Mouse (Mus musculus): ENCODE results near the gene 9930021J03Rik. TPM values are rescaled to one million over a fixed set of nuclear protein-coding genes. Genes with fewer than 3 reads are reported as not detected.

The 9930021J03Rik gene
- 12.2 to 24.2 TPM (median 15.9 TPM) in 3 replicates for total RNA-seq (2017)

DNA sequence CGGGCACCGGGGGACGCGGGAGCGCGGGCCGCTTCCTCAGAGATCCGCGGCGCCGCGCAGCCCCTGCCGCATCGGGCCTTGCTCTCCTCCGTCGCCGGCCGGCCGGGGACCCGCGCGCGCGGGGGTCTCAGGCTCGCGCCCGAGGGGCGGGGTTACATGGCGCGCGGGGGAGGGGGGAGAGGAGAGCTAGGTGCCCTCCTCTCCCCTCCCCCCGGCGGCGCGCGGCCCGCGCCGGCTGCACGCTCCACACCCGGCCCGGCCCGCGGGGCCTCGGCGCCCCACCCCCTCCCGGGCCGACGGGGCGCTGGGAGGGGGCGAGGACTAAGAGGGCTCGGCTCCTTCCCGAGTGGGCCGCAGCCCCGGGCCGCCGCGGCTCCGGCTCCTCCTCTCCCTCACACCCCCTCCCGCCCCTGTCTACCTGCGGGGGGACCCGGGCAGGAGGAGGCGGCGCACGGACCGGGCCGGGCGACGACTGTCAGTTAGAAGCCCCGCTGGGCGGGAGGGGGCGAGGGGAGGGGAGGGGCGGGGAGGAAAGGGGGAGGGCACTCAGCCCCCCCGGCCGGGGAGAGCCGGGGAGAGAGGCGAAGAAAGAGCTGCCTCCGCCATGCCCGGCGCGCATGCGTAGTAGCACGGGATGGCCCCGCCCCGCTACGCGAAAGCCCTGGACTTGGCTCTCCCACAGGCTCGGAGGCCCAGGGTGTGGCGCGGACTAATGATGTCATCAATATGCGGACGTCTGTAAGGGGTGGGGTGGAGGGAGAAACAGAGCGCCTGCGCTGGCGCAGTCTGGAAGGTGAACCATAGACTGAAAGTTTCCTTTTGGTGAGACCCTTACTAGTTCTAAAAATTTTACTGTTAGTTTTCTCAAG, at the start of gene 9930021J03Rik:
TSS of gene 9930021J03Rik (minus strand) at position 73 of the 869 bp plus-strand sequence.
- ATAC-seq (replicated peaks; ENCODE audit: insufficient number of reproducible peaks, low FRiP score, low TSS enrichment, poor library complexity, severe bottlenecking), result peak; percentile 95

DNA sequence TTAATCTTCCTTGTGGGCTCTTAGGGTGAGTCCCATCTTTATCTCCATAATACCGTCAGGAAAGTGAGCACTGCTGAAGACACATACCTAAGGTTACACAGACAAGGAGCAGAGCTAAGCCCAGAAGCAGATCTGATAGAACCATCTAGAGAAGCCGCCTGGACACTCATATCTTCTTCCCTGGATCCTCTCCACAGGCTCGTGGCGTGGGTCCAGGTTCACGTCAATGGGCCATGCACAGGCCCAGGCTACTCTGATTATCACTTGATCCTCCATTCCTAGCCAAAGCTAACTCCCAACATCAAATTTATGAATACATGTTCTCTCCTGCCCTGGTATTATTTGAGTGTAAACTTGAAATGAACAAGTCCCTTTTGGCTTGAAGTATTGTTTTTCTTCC, 47.9 kb upstream of the 9930021J03Rik start:
- no peak for ATAC-seq (replicated peaks; ENCODE audit: insufficient number of reproducible peaks, low FRiP score, low TSS enrichment, poor library complexity, severe bottlenecking)

DNA sequence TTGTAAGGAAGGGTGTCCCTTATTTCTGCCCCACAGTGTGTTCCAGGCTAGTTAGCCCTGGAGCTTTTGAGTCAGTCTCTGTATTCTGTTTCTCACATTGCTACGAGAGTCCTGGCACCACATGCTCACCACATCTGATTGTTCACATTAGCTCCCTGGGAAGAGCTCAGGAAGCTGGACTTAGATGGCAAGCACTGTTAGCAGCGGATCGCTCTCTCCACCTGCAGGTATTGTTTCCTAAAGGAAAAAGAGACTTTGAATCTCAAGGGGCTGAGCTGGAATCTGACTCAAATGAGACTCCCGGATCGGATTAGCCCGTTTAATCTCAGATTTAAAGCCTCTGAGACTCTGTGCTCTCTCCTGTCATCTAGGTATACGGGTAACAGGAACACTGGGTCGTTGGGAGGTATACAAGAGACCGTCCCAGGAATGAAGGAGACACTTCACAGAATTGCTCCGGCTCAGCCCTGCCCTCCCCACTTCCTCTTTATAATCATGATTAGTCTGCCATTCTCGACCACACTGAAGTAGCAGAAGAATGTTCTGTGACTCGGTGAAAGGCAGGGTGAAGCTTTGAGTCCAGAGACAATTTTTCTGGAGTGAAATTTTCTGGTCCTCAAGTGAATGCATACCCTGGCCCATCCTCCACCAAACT, 45.4 kb upstream of the 9930021J03Rik start:
- no peak for ATAC-seq (replicated peaks; ENCODE audit: insufficient number of reproducible peaks, low FRiP score, low TSS enrichment, poor library complexity, severe bottlenecking)

DNA sequence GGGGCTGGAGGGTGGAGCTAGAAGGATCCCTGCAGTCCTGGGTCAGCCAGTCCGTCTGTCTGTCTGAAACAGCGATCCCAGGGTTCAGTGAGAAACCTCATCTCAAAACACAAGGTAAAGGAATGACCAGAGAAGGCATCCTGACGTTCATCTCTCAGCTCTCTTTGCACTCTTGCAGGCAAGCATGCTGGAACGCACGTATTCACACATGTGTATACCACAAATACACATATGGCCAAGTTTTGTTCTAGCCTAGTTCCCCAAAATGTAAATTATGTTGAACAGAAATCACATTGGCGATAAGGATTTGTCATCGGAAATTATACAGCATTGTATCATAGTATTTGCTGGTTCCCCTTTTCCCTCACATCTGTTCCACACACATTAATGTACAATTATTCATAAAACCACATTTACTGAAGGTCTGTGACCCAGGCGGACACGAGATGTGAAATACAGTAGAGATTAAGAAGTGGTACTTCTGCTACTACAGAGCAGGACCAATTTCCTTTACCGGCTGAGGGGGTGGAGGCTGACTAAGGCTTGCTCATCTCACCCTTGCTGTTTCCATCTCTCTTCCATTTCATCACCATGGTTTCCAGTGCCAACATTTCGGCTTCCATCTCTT, 44.2 kb upstream of the 9930021J03Rik start:
- ATAC-seq (replicated peaks; ENCODE audit: insufficient number of reproducible peaks, low FRiP score, low TSS enrichment, poor library complexity, severe bottlenecking), result no peak

DNA sequence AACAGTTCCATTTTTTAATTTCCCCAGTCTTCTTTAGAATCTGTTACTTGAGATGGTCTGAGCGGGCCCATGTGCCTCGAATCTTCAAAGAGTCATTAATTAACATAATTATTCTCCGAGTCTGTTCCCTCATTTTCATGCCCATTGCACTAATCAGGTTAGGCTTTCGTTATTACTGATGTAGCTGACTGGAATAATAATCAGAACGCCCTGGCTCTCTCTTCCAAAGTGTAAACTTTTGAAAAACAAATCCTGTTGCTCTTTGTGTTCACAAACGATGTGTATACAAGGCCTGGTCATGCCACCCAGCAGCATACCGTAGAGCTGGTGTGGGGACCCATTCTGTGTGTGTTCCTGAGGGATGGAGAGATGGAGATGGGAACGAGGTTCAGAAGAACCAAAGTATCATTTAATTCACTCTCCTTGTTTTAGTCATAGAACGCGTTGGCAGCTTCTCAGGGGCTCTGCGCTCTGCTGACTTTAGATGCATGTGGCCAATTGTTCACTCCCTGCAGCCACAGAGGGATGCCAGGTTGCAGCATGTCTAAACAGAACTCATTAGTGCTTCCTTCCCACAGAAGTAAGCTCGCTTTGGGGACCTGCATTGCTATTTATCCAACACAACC, 38.4 kb upstream of the 9930021J03Rik start:
- no peak for ATAC-seq (replicated peaks; ENCODE audit: insufficient number of reproducible peaks, low FRiP score, low TSS enrichment, poor library complexity, severe bottlenecking)

DNA sequence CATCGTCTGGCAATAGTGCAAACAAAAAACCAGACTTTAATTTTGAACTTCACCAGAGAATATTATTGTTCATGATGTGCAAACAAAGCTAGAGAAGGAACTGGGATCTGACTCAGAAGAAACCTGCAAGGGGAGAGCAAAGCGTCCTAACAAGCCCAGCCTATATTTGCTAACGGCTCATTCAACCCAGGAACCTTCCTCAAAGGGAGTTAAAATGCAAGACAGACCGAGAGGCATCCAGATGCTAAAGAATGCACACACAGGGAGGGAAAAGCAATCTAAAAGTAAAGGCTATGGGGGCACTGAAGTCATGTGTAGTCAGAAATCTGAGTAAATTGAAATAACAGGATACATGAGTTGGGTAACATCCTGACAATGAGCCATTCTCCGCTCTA, 37.8 kb upstream of the 9930021J03Rik start:
- ATAC-seq (replicated peaks; ENCODE audit: insufficient number of reproducible peaks, low FRiP score, low TSS enrichment, poor library complexity, severe bottlenecking), result no peak

DNA sequence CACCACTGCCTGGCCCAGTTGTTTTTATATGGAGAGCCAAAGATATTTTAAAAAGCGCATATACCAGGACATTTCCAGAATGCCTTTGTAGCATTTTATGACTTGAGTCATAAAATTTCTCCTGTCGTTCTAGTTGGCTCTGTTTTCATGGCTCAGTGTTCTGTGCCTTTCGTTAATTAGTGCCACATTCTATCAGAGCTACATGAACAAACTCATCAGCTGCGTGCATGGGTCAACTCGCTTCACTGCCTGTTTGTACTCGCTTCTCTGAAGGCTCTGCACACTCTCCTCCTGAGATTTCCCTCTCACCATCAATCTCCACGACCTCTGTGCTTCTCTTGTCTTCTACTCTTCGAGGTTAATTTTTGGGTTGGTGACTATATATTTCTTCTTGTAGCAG, 37.2 kb upstream of the 9930021J03Rik start:
- ATAC-seq (replicated peaks; ENCODE audit: insufficient number of reproducible peaks, low FRiP score, low TSS enrichment, poor library complexity, severe bottlenecking), result no peak

DNA sequence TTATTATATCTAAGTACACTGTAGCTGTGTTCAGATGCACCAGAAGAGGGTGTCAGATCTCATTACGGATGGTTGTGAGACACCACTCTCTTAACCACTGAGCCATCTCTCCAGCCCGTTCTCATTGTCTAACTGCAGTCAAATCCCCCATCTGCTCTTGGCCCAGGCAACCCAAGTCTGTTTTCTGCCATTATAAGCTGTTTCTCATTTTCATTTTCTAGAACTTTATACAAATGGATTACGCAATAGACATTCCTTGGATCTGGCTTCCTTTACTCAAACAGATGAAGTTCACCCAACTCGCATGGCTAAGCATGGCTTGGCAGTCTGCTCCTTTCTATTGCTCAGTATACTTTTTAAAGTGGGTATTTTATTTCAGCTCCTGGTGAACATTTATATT, 34.9 kb upstream of the 9930021J03Rik start:
- ATAC-seq (replicated peaks; ENCODE audit: insufficient number of reproducible peaks, low FRiP score, low TSS enrichment, poor library complexity, severe bottlenecking), result no peak

DNA sequence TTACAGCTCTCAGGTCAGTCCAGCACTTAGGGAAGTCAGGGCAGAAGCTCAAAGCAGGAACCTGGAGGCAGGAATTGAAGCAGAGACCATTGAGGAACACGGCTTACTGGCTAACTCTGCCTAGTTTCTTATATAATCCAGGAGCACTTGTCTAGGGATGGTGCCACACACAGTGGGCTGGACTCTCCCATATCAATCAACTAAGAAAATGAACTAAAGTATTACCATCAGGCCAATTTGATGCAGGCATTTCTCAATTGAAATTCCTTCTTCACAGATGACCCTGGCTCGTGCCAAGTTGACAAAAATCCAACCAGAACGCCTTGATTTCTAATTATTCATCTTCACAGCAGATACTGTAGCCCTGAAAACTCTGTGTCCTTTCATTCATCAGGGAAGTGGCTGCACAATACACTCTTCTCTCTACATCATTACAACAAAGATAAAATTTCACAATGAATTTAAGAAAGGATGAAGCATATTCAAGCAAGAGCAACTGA, 32.9 kb upstream of the 9930021J03Rik start:
- ATAC-seq (replicated peaks; ENCODE audit: insufficient number of reproducible peaks, low FRiP score, low TSS enrichment, poor library complexity, severe bottlenecking), result no peak

DNA sequence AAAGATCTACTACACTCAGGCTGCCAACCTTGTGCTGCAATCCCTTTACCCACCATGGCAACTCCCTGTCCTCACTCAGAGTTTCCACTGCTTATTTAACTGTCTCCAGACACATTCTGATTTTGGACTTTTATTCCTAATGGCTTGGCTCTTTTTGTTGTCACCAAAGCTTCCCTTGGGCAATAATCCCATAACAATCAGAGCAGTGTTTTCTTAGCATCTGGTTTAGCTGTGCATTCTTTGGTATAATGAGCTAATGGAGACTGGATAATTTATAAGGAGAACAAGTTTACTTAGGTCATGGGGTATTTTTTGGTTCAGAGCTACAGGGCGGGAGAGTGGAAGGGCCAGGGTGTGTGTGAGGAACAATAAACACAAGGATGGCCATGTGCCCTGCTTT, 32.4 kb upstream of the 9930021J03Rik start:
- no peak for ATAC-seq (replicated peaks; ENCODE audit: insufficient number of reproducible peaks, low FRiP score, low TSS enrichment, poor library complexity, severe bottlenecking)

DNA sequence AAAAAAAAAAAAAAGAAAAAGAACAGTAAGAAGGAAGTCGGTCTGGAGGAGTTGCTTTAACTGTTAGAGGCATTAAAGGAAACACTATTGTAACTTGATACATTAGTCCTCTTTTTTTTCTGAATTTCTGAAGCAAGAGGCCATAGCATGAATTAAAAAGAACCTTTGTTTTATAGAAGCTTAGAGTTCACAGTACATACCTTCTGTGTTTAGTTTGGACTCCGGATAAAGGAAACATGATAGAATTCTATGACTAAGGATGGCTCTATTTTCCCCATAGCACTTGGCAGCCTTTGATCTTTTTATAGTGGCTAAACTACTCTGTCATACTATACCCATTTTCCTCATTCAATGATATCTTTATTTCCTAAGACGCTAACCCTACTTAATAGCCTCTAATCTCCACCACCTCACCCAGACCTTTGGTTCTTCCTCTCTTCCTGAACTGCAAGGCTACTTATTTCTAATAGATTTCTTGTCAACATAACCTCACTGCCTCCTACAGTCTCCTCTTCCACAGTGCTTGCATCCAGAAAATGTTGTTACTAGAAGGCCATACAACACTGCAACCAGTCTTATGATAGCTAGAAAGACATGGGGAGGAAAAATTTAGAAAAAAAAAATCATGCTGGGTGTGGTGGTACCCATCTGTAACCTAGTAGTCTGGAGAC, 29.7 kb upstream of the 9930021J03Rik start:
- ATAC-seq (replicated peaks; ENCODE audit: insufficient number of reproducible peaks, low FRiP score, low TSS enrichment, poor library complexity, severe bottlenecking), result no peak

DNA sequence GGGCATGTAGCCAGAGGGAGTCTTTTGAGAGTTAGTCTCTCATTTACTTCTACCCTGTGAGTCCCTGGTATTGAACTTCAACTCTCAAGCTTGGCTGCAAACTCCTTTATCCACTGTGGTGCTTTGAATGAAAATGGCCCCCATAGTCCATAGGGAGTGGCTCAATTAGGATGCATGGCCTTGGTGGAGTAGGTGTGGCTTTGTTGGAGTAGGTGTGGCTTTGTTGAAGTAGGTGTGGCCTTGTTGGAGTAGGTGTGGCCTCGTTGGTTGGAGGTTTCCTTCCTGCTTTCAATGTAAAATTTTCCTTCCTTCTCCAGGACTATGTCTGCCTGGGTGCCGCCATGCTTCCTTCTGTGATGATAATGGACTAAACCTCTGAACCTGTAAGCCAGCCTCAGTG, 25.1 kb upstream of the 9930021J03Rik start:
- no peak for ATAC-seq (replicated peaks; ENCODE audit: insufficient number of reproducible peaks, low FRiP score, low TSS enrichment, poor library complexity, severe bottlenecking)

DNA sequence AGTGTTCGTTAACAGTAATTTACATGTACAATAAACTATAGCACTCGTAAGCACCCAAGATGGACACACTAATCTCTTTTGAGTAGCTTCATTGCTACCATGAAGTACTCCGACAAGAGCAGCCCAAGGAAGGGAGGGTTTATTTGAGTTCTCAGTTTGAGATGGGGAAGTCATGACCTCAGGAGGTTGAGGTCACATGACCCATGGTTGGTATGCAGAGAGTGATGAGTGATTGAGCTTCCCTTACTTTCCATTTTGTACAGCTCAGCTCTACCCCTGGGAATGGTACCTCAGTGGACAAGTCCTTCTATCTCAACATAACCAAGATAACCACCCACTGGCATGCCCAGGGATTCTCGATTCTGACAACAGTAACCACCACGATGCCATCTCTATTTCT, 22.8 kb upstream of the 9930021J03Rik start:
- no peak for ATAC-seq (replicated peaks; ENCODE audit: insufficient number of reproducible peaks, low FRiP score, low TSS enrichment, poor library complexity, severe bottlenecking)

DNA sequence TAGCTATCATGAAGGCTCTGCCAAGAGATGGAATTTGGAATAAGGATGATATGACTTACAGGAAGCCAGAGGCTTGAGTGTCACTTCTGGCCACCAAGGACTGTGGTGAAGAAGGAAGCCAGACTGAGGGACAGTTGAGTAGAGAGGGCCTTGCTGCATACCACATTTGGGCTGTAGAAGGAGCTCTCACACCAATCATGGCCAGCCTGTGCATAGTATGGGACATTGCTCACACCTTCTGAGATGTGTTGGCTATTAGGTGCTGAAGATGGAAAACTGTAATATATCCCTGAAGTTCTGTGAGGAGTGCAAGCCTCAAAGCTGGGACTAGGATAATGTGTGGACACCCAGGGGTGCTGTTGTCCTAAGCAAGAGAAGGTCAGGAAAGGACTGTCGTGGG, 20.9 kb upstream of the 9930021J03Rik start:
- no peak for ATAC-seq (replicated peaks; ENCODE audit: insufficient number of reproducible peaks, low FRiP score, low TSS enrichment, poor library complexity, severe bottlenecking)

DNA sequence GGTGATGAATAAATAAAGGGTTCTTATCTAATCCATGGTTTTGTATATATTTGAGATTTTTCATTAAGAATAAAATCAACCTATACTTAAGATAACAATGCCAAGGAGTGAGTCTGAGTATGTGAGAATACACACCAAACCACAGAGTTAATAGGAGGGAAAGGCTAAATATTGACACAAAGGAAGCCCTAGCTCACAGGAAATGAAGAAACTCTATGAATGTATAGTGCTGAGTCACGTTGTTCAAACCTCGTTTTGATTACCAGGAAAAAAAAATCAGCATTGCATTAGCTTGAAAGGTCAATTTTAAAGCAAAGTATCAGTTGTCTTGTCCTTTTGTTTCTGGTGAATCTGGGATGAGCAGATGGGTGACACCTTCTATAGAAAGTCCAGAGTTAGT, 19.2 kb upstream of the 9930021J03Rik start:
- no peak for ATAC-seq (replicated peaks; ENCODE audit: insufficient number of reproducible peaks, low FRiP score, low TSS enrichment, poor library complexity, severe bottlenecking)

DNA sequence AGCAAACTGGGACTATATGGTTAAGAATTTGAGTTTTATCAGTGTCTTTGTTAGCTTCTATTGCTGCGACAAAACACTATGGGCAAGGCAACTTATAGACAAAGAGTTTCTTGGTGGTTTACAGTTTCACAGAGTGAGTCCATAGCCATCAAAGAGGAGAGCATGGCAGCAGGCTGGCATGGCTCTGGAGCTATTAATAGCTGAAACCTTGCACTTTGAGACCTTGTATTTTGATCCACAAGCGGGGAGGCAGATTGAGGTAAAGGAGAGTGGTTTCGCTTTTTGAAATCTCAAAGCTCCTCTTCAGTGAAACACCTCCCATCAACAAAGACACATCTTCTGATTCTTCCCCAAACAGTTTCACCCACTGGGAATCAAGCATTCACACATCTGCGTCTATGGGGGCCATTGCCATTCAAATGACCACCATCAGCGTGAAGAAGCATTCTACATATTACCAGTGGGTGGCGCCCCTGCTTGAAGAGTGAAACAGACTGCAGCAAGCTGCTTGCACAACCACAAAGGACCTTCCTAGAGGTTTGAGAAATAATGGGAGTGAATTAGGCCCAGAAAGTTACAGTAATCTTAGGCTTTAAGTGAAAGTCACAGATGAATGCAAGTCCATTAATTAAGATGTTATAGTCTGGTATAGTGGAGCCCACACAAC, 18.4 kb upstream of the 9930021J03Rik start:
- peak; percentile 53; the same call in 1 of the 2 replicates for ATAC-seq (replicated peaks; ENCODE audit: insufficient number of reproducible peaks, low FRiP score, low TSS enrichment, poor library complexity, severe bottlenecking)

DNA sequence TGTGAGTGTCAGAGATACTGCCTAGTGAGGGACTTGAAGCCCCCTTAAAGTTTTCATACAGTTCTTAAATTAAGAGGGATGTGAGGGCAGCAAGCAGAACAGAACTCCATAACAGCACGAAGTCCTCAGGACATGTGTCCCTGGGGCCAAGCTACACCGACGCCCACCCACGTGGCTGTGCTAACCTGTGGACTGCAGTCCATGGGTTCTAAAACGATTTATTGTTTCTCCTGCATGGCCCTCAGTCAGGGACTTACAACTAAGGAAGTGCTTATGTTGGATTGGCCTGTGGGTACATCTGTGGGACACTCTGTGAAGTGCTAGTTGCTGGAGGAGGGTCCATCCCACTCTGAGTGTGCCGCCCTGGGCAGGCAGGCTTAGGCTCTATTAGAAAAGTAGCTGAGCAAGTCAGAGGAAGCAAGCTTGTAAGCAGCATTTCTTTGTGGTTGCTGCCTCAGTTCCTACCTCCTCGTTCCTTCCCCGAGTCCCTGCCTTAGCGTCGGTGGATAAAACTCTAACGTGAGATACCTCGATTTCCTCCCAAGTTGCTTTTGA, 17.7 kb upstream of the 9930021J03Rik start:
- ATAC-seq (replicated peaks; ENCODE audit: insufficient number of reproducible peaks, low FRiP score, low TSS enrichment, poor library complexity, severe bottlenecking), result no peak

DNA sequence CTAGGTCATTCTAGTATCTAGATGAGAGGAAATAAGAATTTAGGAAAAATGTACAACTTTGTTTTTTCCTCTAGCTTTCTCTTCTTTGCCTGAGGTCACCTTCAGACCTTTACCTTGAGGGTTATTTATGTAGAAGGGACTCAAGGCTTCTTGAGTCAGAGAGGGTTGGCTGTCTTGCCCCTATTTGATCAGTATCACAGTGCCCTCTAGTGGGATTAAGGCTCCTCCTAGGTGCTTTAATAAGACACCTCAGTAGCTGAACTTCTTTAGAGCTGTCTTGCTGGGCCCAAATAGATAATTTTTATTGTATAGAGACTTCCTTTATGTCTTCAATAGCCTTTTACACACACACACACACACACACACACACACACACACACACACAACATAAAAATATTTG, 15.2 kb upstream of the 9930021J03Rik start:
- ATAC-seq (replicated peaks; ENCODE audit: insufficient number of reproducible peaks, low FRiP score, low TSS enrichment, poor library complexity, severe bottlenecking), result peak; percentile 80

Data from monocyte, adult 5-6 weeks (primary cell).